In the genomic region with DNA sequence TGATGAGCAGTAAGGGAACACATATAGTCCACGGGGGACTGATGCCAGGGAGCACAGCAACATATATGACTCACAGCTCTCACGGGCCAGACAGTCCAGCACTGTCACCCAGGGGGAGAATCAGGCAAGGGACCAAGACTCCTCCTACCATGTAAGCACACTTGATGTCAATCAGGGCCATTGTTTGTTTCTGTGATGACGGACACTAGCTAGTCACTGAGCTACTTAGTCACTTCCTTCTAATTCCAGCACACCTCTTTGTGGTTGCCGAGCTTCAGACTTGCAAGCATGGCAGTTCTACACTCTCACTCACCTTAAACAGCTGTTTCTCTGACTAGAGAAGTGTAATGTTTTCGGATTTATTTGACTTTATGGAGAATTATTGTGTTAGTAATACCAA, we compare ENCODE assay signal across 28 mouse cellular contexts.
DNase-seq lines count a peak whose midpoint lies in the region; ATAC-seq lines count a peak whose summit lies in the region.
"Had no signal": no experiment of that assay in that cellular context is flagged by ENCODE, and none has a peak within 500 bp of the region (broad histone marks: within the 10 kb centered on the region; RNA-seq: fewer than 3 reads in every experiment).

No protein-coding gene starts in this region.

- ATAC-seq in CD4-positive, CD25-positive, alpha-beta regulatory T cell, adult 4 months: peak; percentile 73
- ATAC-seq in activated CD4-positive, CD25-positive, alpha-beta regulatory T cell, adult 4 months: peak; percentile 51
- peak; percentile 21; the same call in 1 of the 2 replicates for ATAC-seq in megakaryocyte, adult 5-6 weeks (ENCODE audit: poor library complexity, severe bottlenecking)
- no peak for ATAC-seq in forebrain, embryonic 13.5 days
- ATAC-seq: forebrain, embryonic 15.5 days; Patski had no signal

- no peak overlapping the region for H3K4me3 ChIP-seq in forebrain, embryonic 13.5 days
- H3K4me3 ChIP-seq: forebrain, embryonic 15.5 days; hindbrain, embryonic 13.5 days; layer of hippocampus, adult 2 months; left cerebral cortex, adult 2 months; limb, embryonic 12.5 days had no signal

- H3K27me3 ChIP-seq in forebrain, embryonic 13.5 days: no peaks in the 10 kb centered on the region
- H3K27me3 ChIP-seq: forebrain, embryonic 15.5 days; hindbrain, embryonic 13.5 days; limb, embryonic 12.5 days; Patski had no signal

- H3K4me1 ChIP-seq in forebrain, embryonic 13.5 days: no peaks in the 10 kb centered on the region
- H3K4me1 ChIP-seq: forebrain, embryonic 15.5 days; hindbrain, embryonic 13.5 days; limb, embryonic 12.5 days had no signal

- H3K4me2 ChIP-seq in forebrain, embryonic 13.5 days: no peak overlapping the region
- H3K4me2 ChIP-seq: forebrain, embryonic 15.5 days; heart, embryonic 11.5 days; hindbrain, embryonic 13.5 days; limb, embryonic 12.5 days had no signal

- no peak overlapping the region for H3K9ac ChIP-seq in forebrain, embryonic 13.5 days
- H3K9ac ChIP-seq: forebrain, embryonic 15.5 days; hindbrain, embryonic 13.5 days; limb, embryonic 12.5 days had no signal

- DNase-seq in 3T3-L1 (ENCODE audit: low read depth, low spot score): peak; percentile 85
- no peak for DNase-seq in adrenal gland, postnatal 4 days (ENCODE audit: low spot score in 2 of 2)
- DNase-seq in adrenal gland, postnatal 14 days: no peak
- no peak for DNase-seq in embryo, embryonic 10.5 days (ENCODE audit: low spot score)
- DNase-seq: adrenal gland, adult 2 months; cerebellum, adult 9-11 months; gastrocnemius, postnatal 25 days; heart, adult 18-20 months; heart, postnatal 36 days; kidney, adult 11 months; kidney, postnatal 25 days; lung, postnatal 4 days; midbrain, embryonic 14.5 days; right cerebral cortex, postnatal 4 days; thymus, adult 18-20 months; thymus, postnatal 25 days had no signal

- H3K9me3 ChIP-seq in forebrain, embryonic 13.5 days (replicated peaks): no peaks in the 10 kb centered on the region
- H3K9me3 ChIP-seq: forebrain, embryonic 15.5 days; hindbrain, embryonic 13.5 days; limb, embryonic 12.5 days had no signal

- H3K27ac ChIP-seq in forebrain, embryonic 13.5 days: no peak overlapping the region
- H3K27ac ChIP-seq: forebrain, embryonic 15.5 days; hindbrain, embryonic 13.5 days; layer of hippocampus, adult 2 months; left cerebral cortex, adult 2 months; limb, embryonic 12.5 days; stomach, postnatal 0 days had no signal

- WGBS in forebrain, embryonic 13.5 days: 77% methylated on average over 5 of the region's 5 CpGs

- H3K36me3 ChIP-seq in forebrain, embryonic 13.5 days (ENCODE audit: poor library complexity, severe bottlenecking): no peaks in the 10 kb centered on the region
- H3K36me3 ChIP-seq: forebrain, embryonic 15.5 days; hindbrain, embryonic 13.5 days; limb, embryonic 12.5 days had no signal
